22 mouse cellular contexts compared by ENCODE assay signal in the genomic region with DNA sequence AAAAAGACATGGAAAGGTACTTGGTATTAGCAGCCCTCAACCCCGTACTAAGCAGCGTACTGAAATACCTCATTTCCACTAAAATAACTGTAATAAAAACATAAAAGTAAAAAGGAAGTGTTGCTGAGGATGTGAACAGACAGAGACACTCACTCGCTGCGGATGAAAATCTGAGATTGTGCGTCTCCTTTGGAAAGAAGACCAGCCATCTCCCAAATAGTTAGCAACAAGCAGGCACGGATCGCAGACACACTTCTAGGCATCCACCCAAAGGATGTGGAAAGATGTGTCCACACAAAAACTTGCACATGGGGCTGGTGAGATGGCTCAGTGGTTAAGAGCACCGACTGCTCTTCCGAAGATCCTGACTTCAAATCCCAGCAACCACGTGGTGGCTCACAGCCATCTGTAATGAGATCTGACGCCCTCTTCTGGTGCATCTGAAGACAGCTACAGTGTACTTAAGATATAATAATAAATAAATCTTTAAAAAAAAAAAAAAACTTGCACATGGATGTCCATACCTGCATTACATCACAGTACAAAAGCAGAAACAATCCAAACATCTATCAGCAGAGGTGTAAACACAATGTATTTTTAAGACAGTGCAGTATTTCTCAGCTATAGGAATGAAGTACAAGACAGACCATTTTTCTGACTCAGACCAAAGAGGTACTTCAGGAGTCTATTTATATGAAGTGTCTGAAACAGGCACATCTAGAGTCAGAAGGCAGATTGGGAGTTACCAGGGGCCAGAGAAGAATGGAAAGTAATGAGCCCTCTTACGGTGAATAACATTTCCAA. TPM values are rescaled to one million over a fixed set of nuclear protein-coding genes. Genes with fewer than 3 reads are reported as not detected.
A peak's percentile ranks its signal among the peaks of the same experiment; 100 is the strongest.
DNase-seq lines count a peak whose midpoint lies in the region; ATAC-seq and TF ChIP-seq lines count a peak whose summit lies in the region.
"Had no signal": no experiment of that assay in that cellular context is flagged by ENCODE, and none has a peak within 500 bp of the region (broad histone marks: within the 10 kb centered on the region; RNA-seq: fewer than 3 reads in every experiment).

No protein-coding gene starts in this region.

- no peak for DNase-seq in forebrain, postnatal 0 days
- DNase-seq in layer of hippocampus, adult 2 months (ENCODE audit: low spot score in 2 of 2): no peak
- DNase-seq in layer of hippocampus, adult 8-10 months (ENCODE audit: low spot score in 2 of 2): no peak
- peak; percentile 28 for DNase-seq in testis, postnatal 10 days (ENCODE audit: low spot score)
- no peak for DNase-seq in testis, postnatal 14 days (ENCODE audit: low spot score)
- no peak for DNase-seq in frontal cortex, postnatal 25 days (ENCODE audit: low spot score in 2 of 2)
- DNase-seq: gastrocnemius, postnatal 14 days; heart, postnatal 10 days; kidney, adult 2 months; kidney, postnatal 36 days; layer of hippocampus, postnatal 36 days; left cerebral cortex, postnatal 4 days; right cerebral cortex, postnatal 14 days; thymus, postnatal 25 days had no signal

- H3K9ac ChIP-seq in forebrain, postnatal 0 days: no peak overlapping the region
- H3K9ac ChIP-seq in forebrain, embryonic 13.5 days: no peak overlapping the region
- H3K9ac ChIP-seq: hindbrain, embryonic 14.5 days; lung, embryonic 15.5 days had no signal

- H3K9me3 ChIP-seq in forebrain, postnatal 0 days (ENCODE audit: low read length): no peaks in the 10 kb centered on the region
- no peaks in the 10 kb centered on the region for H3K9me3 ChIP-seq in forebrain, embryonic 13.5 days (replicated peaks)
- H3K9me3 ChIP-seq: lung, embryonic 15.5 days had no signal

- ATAC-seq in forebrain, postnatal 0 days: no peak
- no peak for ATAC-seq in forebrain, embryonic 13.5 days
- ATAC-seq: midbrain, embryonic 16.5 days had no signal

- TF ChIP-seq CTCF in forebrain, postnatal 0 days (IDR thresholded peaks at IDR 0.05; ENCODE audit: low read depth): peak; percentile 36; the same call in 1 of the 2 replicates
- TF ChIP-seq CTCF in layer of hippocampus, adult 2 months (conservative IDR thresholded peaks at IDR 0.05): peak; percentile 59

- no peaks in the 10 kb centered on the region for H3K27me3 ChIP-seq in forebrain, postnatal 0 days (ENCODE audit: insufficient read depth, low read length)
- no peaks in the 10 kb centered on the region for H3K27me3 ChIP-seq in forebrain, embryonic 13.5 days
- H3K27me3 ChIP-seq: lung, embryonic 15.5 days had no signal

- peaks cover 5% of the 10 kb centered on the region; the same call in 1 of the 2 replicates for H3K4me1 ChIP-seq in forebrain, postnatal 0 days (ENCODE audit: insufficient read depth)
- H3K4me1 ChIP-seq in forebrain, embryonic 13.5 days: peaks cover 39% of the 10 kb centered on the region

- H3K4me3 ChIP-seq in forebrain, postnatal 0 days (ENCODE audit: low read depth, low read length): no peak overlapping the region
- no peak overlapping the region for H3K4me3 ChIP-seq in forebrain, embryonic 13.5 days
- no peak overlapping the region for H3K4me3 ChIP-seq in layer of hippocampus, adult 2 months
- H3K4me3 ChIP-seq: erythroblast, embryonic 14.5 days; lung, embryonic 15.5 days had no signal

- 76% methylated on average over 12 of the region's 12 CpGs for WGBS in forebrain, postnatal 0 days
- WGBS in forebrain, embryonic 13.5 days: 82% methylated on average over 12 of the region's 12 CpGs

- no peak overlapping the region for H3K27ac ChIP-seq in forebrain, postnatal 0 days (ENCODE audit: low read depth, low read length)
- no peak overlapping the region for H3K27ac ChIP-seq in forebrain, embryonic 13.5 days
- no peak overlapping the region for H3K27ac ChIP-seq in layer of hippocampus, adult 2 months
- H3K27ac ChIP-seq: hindbrain, embryonic 14.5 days; lung, embryonic 15.5 days had no signal

- H3K36me3 ChIP-seq in forebrain, postnatal 0 days (ENCODE audit: insufficient read depth): peaks cover 37% of the 10 kb centered on the region
- H3K36me3 ChIP-seq in forebrain, embryonic 13.5 days (ENCODE audit: poor library complexity, severe bottlenecking): peaks cover 49% of the 10 kb centered on the region

- H3K4me2 ChIP-seq in forebrain, postnatal 0 days (ENCODE audit: low read depth): no peak overlapping the region
- no peak overlapping the region for H3K4me2 ChIP-seq in forebrain, embryonic 13.5 days
- H3K4me2 ChIP-seq: hindbrain, embryonic 14.5 days; liver, embryonic 11.5 days; lung, embryonic 15.5 days had no signal

RNA-seq across cellular contexts. Expression of gene Scd2, which starts 16.1 kb away (rescaled TPM):
- 540 and 696 TPM in 2 replicates for total RNA-seq in forebrain, postnatal 0 days (2014; rRNA removed)
- 162 and 210 TPM in 2 replicates for polyA plus RNA-seq in forebrain, postnatal 0 days (2015; fragmentation: Nextera tagmentation; extraction: Ambion mirVana)
- 247 and 288 TPM in 2 replicates for polyA plus RNA-seq in forebrain, embryonic 13.5 days (2015; fragmentation: Nextera tagmentation; extraction: Ambion mirVana)
- total RNA-seq in layer of hippocampus, adult 2 months (2021): 100 to 1,000 TPM; 597 to 622 TPM
- total RNA-seq in layer of hippocampus, adult 8-10 months (2022): 100 to 1,000 TPM; 662 to 773 (median 703) TPM

RNA-seq across cellular contexts. Expression of gene Scd4, which starts 23.3 kb away (rescaled TPM):
- 0.23 and 0.43 TPM in 2 replicates for total RNA-seq in forebrain, postnatal 0 days (2014; rRNA removed)
- 0.11 and 0.25 TPM in 2 replicates for polyA plus RNA-seq in forebrain, postnatal 0 days (2015; fragmentation: Nextera tagmentation; extraction: Ambion mirVana)
- 0.16 and 0.23 TPM in 2 replicates for polyA plus RNA-seq in forebrain, embryonic 13.5 days (2015; fragmentation: Nextera tagmentation; extraction: Ambion mirVana)
- 1 to 10 TPM; 2.3 to 2.5 TPM for total RNA-seq in layer of hippocampus, adult 2 months (2021)
- total RNA-seq in layer of hippocampus, adult 8-10 months (2022): 1 to 10 TPM; 2.3 to 3.0 (median 2.7) TPM
- polyA plus RNA-seq: embryonic facial prominence, embryonic 11.5 days; erythroblast, embryonic 14.5 days; neural tube, embryonic 11.5 days had no signal
